Mouse (Mus musculus) effector memory CD4-positive, alpha-beta T cell, adult 7 months (primary cell): Measurements from ENCODE around the gene Adad1. TPM values are rescaled to one million over a fixed set of nuclear protein-coding genes. Genes with fewer than 3 reads are reported as not detected.

Experiments
- polyA plus RNA-seq: library from polyadenylated mRNA; unstranded; fragments of 100-300 nt; shearing (Covaris generic); gene quantifications from one replicate; pipeline ENCODE4 v1.2.1, GENCODE M21; 2017

The Adad1 gene
- not detected for polyA plus RNA-seq

DNA sequence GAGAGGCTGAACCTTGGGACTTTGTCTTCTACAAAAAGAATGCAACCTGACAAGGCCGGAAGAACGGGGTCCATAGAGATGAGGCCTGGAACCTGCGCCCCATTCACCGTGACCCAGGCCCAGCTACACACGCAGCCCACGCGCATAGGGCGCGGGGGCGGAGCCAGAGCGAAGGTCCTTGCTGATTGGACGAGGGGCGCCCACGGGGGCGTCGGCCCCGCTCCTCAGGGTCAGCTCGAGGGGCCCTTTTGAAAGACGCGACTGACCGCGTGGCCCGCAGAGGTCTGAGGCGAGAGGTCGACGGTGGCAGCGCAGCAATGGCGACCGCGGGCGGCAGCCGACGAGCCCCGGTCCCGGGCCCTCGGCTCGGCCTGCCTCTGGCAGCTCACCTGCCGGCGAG lies at the start of gene Adad1:
TSS of gene Adad1 (plus strand) at position 122 of the 400 bp plus-strand sequence.

DNA sequence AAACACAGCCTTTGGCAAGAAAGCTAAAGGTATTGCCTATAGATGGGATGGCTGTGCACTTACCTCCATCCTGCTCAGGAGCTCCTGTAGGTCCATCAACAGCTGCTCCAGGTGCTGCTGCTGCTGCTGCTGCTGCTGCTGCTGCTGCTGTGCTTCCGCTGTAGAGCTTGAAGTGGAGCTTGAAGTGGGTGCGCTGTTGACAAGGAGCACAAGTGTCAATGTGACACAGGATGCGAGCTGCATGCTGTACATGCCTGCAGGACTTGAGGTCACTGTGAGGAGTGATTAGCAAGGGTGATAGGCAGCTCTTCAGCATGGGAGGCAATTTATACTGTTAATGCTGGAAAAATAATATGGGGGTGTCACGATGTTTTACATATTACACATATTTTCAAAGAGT lies 62.3 kb downstream of the Adad1 start, which contains the start of gene Il2:
TSS of gene Il2 (minus strand) at position 305 of the 400 bp plus-strand sequence.

Other genes with a start within 250 kb of the Adad1 start
- gene 4932438A13Rik, start 200.4 kb upstream of the Adad1 start, polyA plus RNA-seq: 340 TPM
- 2.6 TPM for gene Il2, start 62.4 kb downstream of the Adad1 start, polyA plus RNA-seq
- 7.0 TPM for gene Il21, start 169.1 kb downstream of the Adad1 start, polyA plus RNA-seq
- gene Bbs12, start 249.0 kb downstream of the Adad1 start, polyA plus RNA-seq: 1.1 TPM
- gene Cetn4, start 249.2 kb downstream of the Adad1 start, polyA plus RNA-seq: not detected